Mouse (Mus musculus) mouse embryonic stem cell (cell line): ENCODE measurements around the gene H2-Q7.
"Not testable (repeated sequence)": the region's sequence is repeated elsewhere in the genome, so short reads cannot be mapped to it uniquely, and the experiment has no call there.

Source experiments
- in situ Hi-C, 2 experiments: fragments of 300-500 bp; cut with MboI; formaldehyde crosslinking; loops; 1 replicate in 1 of 2; 3 replicates in 1 of 2; pipeline ENCODE4 v1.14.3; 2019 to 2020; ENCODE audit warnings: low sequenced_read_pairs in 2 of 2, low pct_unique_long_range_greater_than_20kb in 1 of 2, mixed read lengths in 1 of 2; ENCODE audit not compliant: unreplicated experiment in 1 of 2

Gene H2-Q7

GRCm38 (mm10) chr17:35430671-35431070 is 8.3 kb upstream of the H2-Q7 start:
- in situ Hi-C loops, result loop anchor here in 1 of 2 experiments (25.0 kb wide), 1 partner anchor 93 kb away; the partner anchor contains the start of gene H2-Q2

- in situ Hi-C loops, result loop anchor here in 1 of 2 experiments (25.0 kb wide), 1 partner anchor 95 kb away; the partner anchor contains the start of gene H2-Q2
Measured at GRCm38 (mm10) chr17:35432167-35432566, 6.8 kb upstream of the H2-Q7 start.

- in situ Hi-C loops, result loop anchor here in 1 of 2 experiments (25.0 kb wide), 1 partner anchor 98 kb away; the partner anchor contains the start of gene H2-Q2
Measured at GRCm38 (mm10) chr17:35434836-35435235, 4.1 kb upstream of the H2-Q7 start.

- in situ Hi-C loops, result loop anchor here in 1 of 2 experiments (25.0 kb wide), 1 partner anchor 98 kb away; the partner anchor contains the start of gene H2-Q2
Measured at GRCm38 (mm10) chr17:35435577-35435976, 3.4 kb upstream of the H2-Q7 start.

GRCm38 (mm10) chr17:35437386-35437936 is 1.5 kb upstream of the H2-Q7 start:
- in situ Hi-C loops, result loop anchor here in 1 of 2 experiments (25.0 kb wide), 1 partner anchor 100 kb away; the partner anchor contains the start of gene H2-Q2

- in situ Hi-C loops, result loop anchor here in 1 of 2 experiments (25.0 kb wide), 1 partner anchor 101 kb away; the partner anchor contains the start of gene H2-Q2
Measured at GRCm38 (mm10) chr17:35438395-35438794, 560 bp upstream of the H2-Q7 start.

GRCm38 (mm10) chr17:35439295-35439747 is 366 bp downstream of the H2-Q7 start:
- in situ Hi-C loops, result loop anchor here in 1 of 2 experiments (25.0 kb wide), 1 partner anchor 102 kb away; the partner anchor contains the start of gene H2-Q2

GRCm38 (mm10) chr17:35439925-35440645 is 1.1 kb downstream of the H2-Q7 start:
- in situ Hi-C loops, result loop anchor here in 1 of 2 experiments (25.0 kb wide), 1 partner anchor 103 kb away; the partner anchor contains the start of gene H2-Q2

- in situ Hi-C loops, result loop anchor here in 1 of 2 experiments (25.0 kb wide), 1 partner anchor 105 kb away; the partner anchor contains the start of gene H2-Q2
Measured at GRCm38 (mm10) chr17:35442376-35442775, 3.4 kb downstream of the H2-Q7 start.

- in situ Hi-C loops, result loop anchor here in 1 of 2 experiments (25.0 kb wide), 1 partner anchor 107 kb away; the partner anchor contains the start of gene H2-Q2
Measured at GRCm38 (mm10) chr17:35444510-35444909, 5.6 kb downstream of the H2-Q7 start.

GRCm38 (mm10) chr17:35458247-35458646 is 19.3 kb downstream of the H2-Q7 start:
- in situ Hi-C loops, result not testable (repeated sequence)

- in situ Hi-C loops, result not testable (repeated sequence)
Measured at GRCm38 (mm10) chr17:35460513-35461341, 21.8 kb downstream of the H2-Q7 start.

GRCm38 (mm10) chr17:35465651-35466050 is 26.7 kb downstream of the H2-Q7 start:
- in situ Hi-C loops, result not testable (repeated sequence)

- in situ Hi-C loops, result not testable (repeated sequence)
Measured at GRCm38 (mm10) chr17:35468936-35469335, 30.0 kb downstream of the H2-Q7 start.

- in situ Hi-C loops, result no loop called here
Measured at GRCm38 (mm10) chr17:35469842-35470751, 31.1 kb downstream of the H2-Q7 start, which contains the start of gene H2-Q10. H2-Q10 (plus strand) TSS chr17:35470089.

GRCm38 (mm10) chr17:35484066-35484465 is 45.1 kb downstream of the H2-Q7 start:
- in situ Hi-C loops, result no loop called here

- in situ Hi-C loops, result no loop called here
Measured at GRCm38 (mm10) chr17:35485702-35486101, 46.7 kb downstream of the H2-Q7 start.
